Mouse (Mus musculus) ES-E14 (cell line): ENCODE results near the gene BC048403. TPM values are rescaled to one million over a fixed set of nuclear protein-coding genes. Genes with fewer than 3 reads are reported as not detected.
"Not testable (repeated sequence)": the region's sequence is repeated elsewhere in the genome, so short reads cannot be mapped to it uniquely, and the experiment has no call there.

Experiments
- DNase-seq: peaks from one replicate; pipeline ENCODE4 v3.0.0-alpha.2; 2013; ENCODE audit warnings: low read depth, low spot score
- H3K27ac ChIP-seq: 2 replicates; pipeline ENCODE4 v1.5.1; 2012; ENCODE audit warnings: low read depth, mild to moderate bottlenecking, low read length, moderate library complexity, mixed read lengths; ENCODE audit not compliant: poor library complexity, insufficient read depth, severe bottlenecking
- H3K36me3 ChIP-seq: 2 replicates; pipeline ENCODE4 v1.6.1; 2012; ENCODE audit warnings: mild to moderate bottlenecking, low read length, moderate library complexity, mixed read lengths; ENCODE audit not compliant: control insufficient read depth, poor library complexity, insufficient read depth, severe bottlenecking
- H3K4me1 ChIP-seq, 2 experiments: fragments of 150-350 bp in 1 of 2; sonication (generic) in 1 of 2; 2 replicates each; pipeline ENCODE4 v1.6.1; 2012; ENCODE audit warnings: low read length in 2 of 2, mild to moderate bottlenecking in 1 of 2, mixed read lengths in 1 of 2; ENCODE audit not compliant: control insufficient read depth in 2 of 2, insufficient read depth in 2 of 2, poor library complexity in 1 of 2
- H3K4me3 ChIP-seq, 2 experiments: fragments of 150-350 bp in 1 of 2; sonication (generic) in 1 of 2; 2 replicates each; pipeline ENCODE4 v1.5.1; 2012; ENCODE audit warnings: low read length in 2 of 2, low read depth in 1 of 2, mild to moderate bottlenecking in 1 of 2, mixed read lengths in 1 of 2; ENCODE audit not compliant: insufficient read depth in 1 of 2, poor library complexity in 1 of 2, severe bottlenecking in 1 of 2
- H3K9ac ChIP-seq: 2 replicates; pipeline ENCODE4 v1.6.1; 2012; ENCODE audit warnings: low read depth, mild to moderate bottlenecking, low read length, mixed read lengths; ENCODE audit not compliant: poor library complexity, insufficient read depth, severe bottlenecking
- H3K9me3 ChIP-seq: fragments of 150-350 bp; sonication (generic); 2 replicates; pipeline ENCODE4 v1.6.1; 2012; ENCODE audit warnings: low read depth, mild to moderate bottlenecking, low read length; ENCODE audit not compliant: control insufficient read depth, insufficient read depth
- CHD2 ChIP-seq: IDR thresholded peaks from 2 replicates; pipeline ENCODE4 v1.6.1; 2014; ENCODE audit warnings: mild to moderate bottlenecking, low read depth, low read length, inconsistent platforms
- HCFC1 ChIP-seq: IDR thresholded peaks from 2 replicates; pipeline ENCODE4 v1.6.1; 2012; ENCODE audit warnings: low read length, inconsistent platforms, borderline replicate concordance; ENCODE audit not compliant: insufficient read depth
- MAFK ChIP-seq: IDR thresholded peaks from 2 replicates; pipeline ENCODE4 v1.6.1; 2014; ENCODE audit warnings: mild to moderate bottlenecking, low read depth, low read length, inconsistent platforms; ENCODE audit not compliant: insufficient read depth
- ZC3H11A ChIP-seq: IDR thresholded peaks from 2 replicates; pipeline ENCODE4 v1.6.1; 2012; ENCODE audit warnings: low read depth, mild to moderate bottlenecking, inconsistent platforms, low read length, borderline replicate concordance
- ZNF384 ChIP-seq: IDR thresholded peaks from 2 replicates; pipeline ENCODE4 v1.6.1; 2012; ENCODE audit warnings: low read depth, low read length, inconsistent platforms
- in situ Hi-C, 2 experiments: fragments of 600-800 bp; cut with MboI; formaldehyde crosslinking; loops; one replicate each; pipeline ENCODE4 v1.15.1; 2025; ENCODE audit warnings: low sequenced_read_pairs in 2 of 2, inconsistent platforms in 1 of 2; ENCODE audit not compliant: unreplicated experiment in 2 of 2
- total RNA-seq: library from RNA; depleted of rRNA; stranded (reverse); fragments of 300-350 nt; gene quantifications from 2 replicates; pipeline ENCODE4 v1.2.3, GENCODE M21; 2012

Gene BC048403
- total RNA-seq, 1 experiment, result 5.2 TPM

GRCm38 (mm10) chr10:121765174-121766057 lies 25.7 kb downstream of the BC048403 start:
- Histone ChIP-seq H3K4me1 (no peaks in the 10 kb centered on the region), H3K9ac (no peak overlapping the region), H3K4me3 (no peak overlapping the region), H3K36me3 (no peaks in the 10 kb centered on the region), H3K27ac (no peak overlapping the region), H3K9me3 (no peaks in the 10 kb centered on the region)
- TF ChIP-seq ZNF384 (no peak), HCFC1 (no peak), MAFK (no peak), CHD2 (no peak), ZC3H11A (no peak)
- no peak for DNase-seq
- in situ Hi-C loops, result loop anchor here in 1 of 2 experiments (25.0 kb wide), 1 partner anchor 272 kb away; the partner anchor contains the start of gene Srgap1

DNA sequence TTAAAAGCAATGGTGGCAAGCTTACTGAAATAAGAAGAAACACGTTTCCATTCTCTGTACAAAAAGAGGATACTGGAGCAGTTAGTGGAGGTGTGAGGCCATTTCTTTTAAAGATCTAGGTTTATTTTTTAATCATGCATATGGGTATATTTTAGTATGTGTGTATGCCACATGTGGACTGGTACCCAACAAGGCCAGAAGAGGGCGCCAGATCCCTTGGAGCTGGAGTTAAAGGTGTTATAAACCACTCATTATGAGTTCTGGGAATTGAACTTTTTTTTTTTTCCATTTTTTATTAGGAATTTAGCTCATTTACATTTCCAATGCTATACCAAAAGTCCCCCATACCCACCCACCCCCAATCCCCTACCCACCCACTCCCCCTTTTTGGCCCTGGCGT lies 27.6 kb downstream of the BC048403 start:
- not testable (repeated sequence) for H3K4me3 ChIP-seq, H3K9me3 ChIP-seq, H3K4me1 ChIP-seq, H3K27ac ChIP-seq, H3K36me3 ChIP-seq, H3K9ac ChIP-seq
- in situ Hi-C loops, result loop anchor here in 1 of 2 experiments (25.0 kb wide), 1 partner anchor 270 kb away; the partner anchor contains the start of gene Srgap1
- DNase-seq, result peak; percentile 43
- peak; percentile 59; the same call in 1 of the 2 replicates for TF ChIP-seq ZC3H11A

- H3K36me3 ChIP-seq, result no peaks in the 10 kb centered on the region
- H3K9me3 ChIP-seq, result no peaks in the 10 kb centered on the region
- no peak overlapping the region for H3K4me3 ChIP-seq
- H3K9ac ChIP-seq, result no peak overlapping the region
- no peak for DNase-seq
- peaks cover 0 to 2% of the 10 kb centered on the region in 2 experiments; a peak in 1 of 4 replicates for H3K4me1 ChIP-seq
- TF ChIP-seq ZC3H11A (no peak), MAFK (no peak), HCFC1 (no peak), ZNF384 (no peak), CHD2 (no peak)
- H3K27ac ChIP-seq, result no peak overlapping the region
- in situ Hi-C loops, result loop anchor here in 1 of 2 experiments (25.0 kb wide), 1 partner anchor 268 kb away; the partner anchor contains the start of gene Srgap1
Measured at GRCm38 (mm10) chr10:121769711-121770110, 30.0 kb downstream of the BC048403 start.

GRCm38 (mm10) chr10:121770624-121771577 lies 31.2 kb downstream of the BC048403 start:
- H3K27ac ChIP-seq, result no peak overlapping the region
- in situ Hi-C loops, result loop anchor here in 1 of 2 experiments (25.0 kb wide), 1 partner anchor 266 kb away; the partner anchor contains the start of gene Srgap1
- H3K9me3 ChIP-seq, result no peaks in the 10 kb centered on the region
- no peak overlapping the region; the same call in 1 of the 2 replicates for H3K9ac ChIP-seq
- TF ChIP-seq ZC3H11A, result 0 out of 2 replicates have a peak, but pooled peaks have one; percentile 9
- no peak for TF ChIP-seq CHD2
- DNase-seq, result no peak
- peaks cover 0 to 5% of the 10 kb centered on the region in 2 experiments; a peak in 1 of 4 replicates for H3K4me1 ChIP-seq
- H3K4me3 ChIP-seq, result no peak overlapping the region
- H3K36me3 ChIP-seq, result no peaks in the 10 kb centered on the region
